Mouse (Mus musculus) spleen, postnatal 36 days (tissue): ENCODE results near the gene Srf.
"Not testable (repeated sequence)": the region's sequence is repeated elsewhere in the genome, so short reads cannot be mapped to it uniquely, and the experiment has no call there.

Source experiments
- DNase-seq, 2 experiments: peaks; one replicate each; pipeline ENCODE4 v3.0.0; 2022; ENCODE audit warnings: low spot score in 2 of 2, mixed read lengths in 1 of 2

Srf gene

GRCm38 (mm10) chr17:46555673-46556583, at the start of gene Srf:
Gene Srf (minus strand): TSS chr17:46556175.
- peak; percentile 97 to 98 for DNase-seq

- no peak for DNase-seq
Observed at GRCm38 (mm10) chr17:46605126-46605525, 49.2 kb upstream of the Srf start.

- no peak for DNase-seq
Observed at GRCm38 (mm10) chr17:46603229-46603628, 47.3 kb upstream of the Srf start.

DNA sequence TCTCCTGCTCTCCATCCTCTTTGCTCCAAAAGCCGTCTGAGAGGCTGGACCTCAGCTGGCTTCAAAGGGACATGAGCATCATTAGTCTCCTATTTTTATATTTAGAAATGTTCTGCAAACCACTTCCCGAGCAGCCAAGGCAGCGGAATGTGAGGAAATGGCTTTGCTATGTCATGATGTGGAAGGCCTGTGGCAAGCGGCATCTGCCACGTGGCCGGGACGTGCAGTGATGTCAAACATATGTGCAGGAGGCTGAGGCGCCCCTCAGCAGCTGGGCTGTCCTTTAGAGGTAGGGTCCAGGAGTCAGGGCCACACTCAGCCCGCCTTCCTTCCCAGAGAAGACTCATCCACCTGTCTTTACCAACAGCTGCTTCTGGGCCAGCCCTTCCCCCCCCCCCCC, 46.2 kb upstream of the Srf start:
- no peak for DNase-seq

- no peak for DNase-seq
Observed at GRCm38 (mm10) chr17:46600569-46600968, 44.6 kb upstream of the Srf start.

GRCm38 (mm10) chr17:46598963-46599362, 43.0 kb upstream of the Srf start:
- DNase-seq, result no peak

DNA sequence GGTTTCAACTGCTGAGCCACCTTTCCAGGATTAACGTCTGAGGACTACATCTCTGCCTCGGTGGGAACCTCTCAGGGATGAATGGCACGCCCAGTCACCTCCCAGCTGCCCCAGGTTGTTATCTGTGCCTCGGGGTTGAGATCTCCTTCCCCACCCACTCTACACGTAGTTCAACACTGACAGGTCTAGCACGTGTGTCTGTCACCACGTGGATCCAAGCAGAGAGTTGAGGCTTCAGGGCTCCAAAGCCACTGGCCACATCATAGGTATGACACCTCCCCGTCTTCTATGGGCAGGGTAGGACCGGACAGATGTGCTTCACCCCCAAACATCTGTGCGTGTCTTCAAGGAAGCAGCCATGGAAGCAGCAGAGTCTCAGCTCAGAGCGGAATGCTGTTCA, 42.0 kb upstream of the Srf start:
- no peak for DNase-seq

GRCm38 (mm10) chr17:46595336-46595735, 39.4 kb upstream of the Srf start:
- no peak for DNase-seq

DNA sequence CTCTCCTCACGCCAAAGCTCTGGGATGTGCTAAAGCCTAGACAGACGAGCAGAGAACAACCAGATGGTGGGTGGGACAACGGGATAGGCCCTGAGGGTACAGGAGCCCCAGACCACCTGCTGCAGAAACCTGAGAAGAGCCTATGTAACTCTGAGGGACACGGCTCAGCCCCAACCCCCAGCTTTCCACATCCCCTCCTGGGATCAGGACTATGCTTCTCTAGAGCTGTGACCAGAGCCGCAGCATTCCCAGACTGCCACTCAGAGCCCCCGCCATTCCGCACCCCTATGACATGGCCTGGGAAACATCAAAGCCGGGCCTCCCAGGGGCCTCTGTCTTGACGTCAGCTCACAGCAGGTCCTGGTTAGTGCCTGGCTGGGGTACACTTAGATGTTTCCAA, 38.6 kb upstream of the Srf start:
- DNase-seq, result no peak

DNA sequence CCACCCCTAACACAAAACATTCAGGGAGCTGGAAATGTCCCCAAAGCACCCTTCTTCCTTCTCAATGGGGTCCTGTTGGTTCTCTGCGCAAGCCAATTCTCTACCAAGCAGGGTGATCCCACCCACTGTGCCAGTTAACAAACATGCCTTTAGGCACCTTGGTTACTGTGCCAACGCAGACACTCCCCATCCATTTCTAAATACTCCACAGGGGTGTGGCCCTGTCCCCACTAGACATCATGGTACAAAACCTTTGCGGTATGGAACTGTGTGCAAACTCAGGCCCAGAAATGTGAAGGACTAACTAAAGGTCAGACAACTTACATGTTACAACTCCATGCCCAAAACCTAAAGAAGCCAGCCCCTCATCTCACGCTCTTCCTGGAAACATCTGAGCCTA, 37.1 kb upstream of the Srf start:
- no peak for DNase-seq

- DNase-seq, result no peak
Observed at GRCm38 (mm10) chr17:46591406-46591805, 35.4 kb upstream of the Srf start.

DNA sequence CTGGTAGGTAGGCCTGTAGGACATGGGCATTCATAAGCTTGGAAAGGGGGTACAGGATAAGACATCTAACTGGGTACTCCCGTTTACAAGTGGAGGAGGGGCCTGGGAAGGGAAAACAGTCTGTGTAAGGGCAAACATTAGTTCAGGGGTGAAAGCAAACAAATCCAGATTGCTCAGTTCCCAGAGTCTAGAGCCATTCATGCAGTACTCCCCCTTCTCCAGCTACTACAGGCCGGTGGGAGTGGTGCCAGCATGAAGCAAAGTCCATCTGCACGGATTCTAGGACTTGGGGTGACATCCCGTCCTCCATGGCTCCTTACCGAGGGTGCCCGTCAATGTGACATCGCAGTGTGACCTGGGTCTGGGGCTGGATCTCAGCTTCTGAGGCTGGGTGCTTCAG, 34.5 kb upstream of the Srf start:
- no peak for DNase-seq

DNA sequence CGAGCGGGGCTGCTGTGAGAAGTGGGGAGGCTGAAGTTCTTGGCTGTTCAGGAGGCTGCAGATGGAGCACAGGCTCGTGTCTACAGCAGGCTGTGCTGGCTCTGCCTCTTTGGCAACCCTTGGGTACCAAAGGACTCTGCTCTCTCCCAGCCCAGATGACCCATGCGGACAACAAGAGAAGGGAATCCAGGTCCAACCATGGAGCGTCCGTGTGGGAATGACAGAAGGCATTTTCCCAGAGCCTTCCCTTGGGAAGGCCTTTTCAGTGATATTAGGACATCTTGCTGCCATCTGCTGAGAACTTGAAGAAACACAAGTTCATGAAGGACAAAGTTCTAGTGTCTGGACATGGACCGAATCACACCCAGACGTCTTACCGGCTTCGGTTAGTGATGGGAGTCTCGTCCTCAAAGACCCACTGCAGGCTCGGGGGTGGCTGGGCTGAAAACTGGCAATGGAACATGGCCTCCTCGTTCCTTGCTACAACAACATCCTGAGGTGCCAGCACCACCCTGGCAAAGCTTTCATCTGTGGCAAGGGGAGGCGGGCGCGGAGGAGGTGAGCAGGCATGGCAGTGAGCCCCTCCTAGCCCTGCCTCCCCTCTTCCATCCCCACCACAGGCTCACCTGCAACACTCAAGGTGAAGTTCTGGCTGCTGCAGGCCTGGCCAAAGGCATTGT, 33.8 kb upstream of the Srf start:
- DNase-seq, result no peak

- no peak for DNase-seq
Observed at GRCm38 (mm10) chr17:46588913-46589312, 32.9 kb upstream of the Srf start.

- DNase-seq, result no peak
Observed at GRCm38 (mm10) chr17:46588173-46588572, 32.2 kb upstream of the Srf start.

DNA sequence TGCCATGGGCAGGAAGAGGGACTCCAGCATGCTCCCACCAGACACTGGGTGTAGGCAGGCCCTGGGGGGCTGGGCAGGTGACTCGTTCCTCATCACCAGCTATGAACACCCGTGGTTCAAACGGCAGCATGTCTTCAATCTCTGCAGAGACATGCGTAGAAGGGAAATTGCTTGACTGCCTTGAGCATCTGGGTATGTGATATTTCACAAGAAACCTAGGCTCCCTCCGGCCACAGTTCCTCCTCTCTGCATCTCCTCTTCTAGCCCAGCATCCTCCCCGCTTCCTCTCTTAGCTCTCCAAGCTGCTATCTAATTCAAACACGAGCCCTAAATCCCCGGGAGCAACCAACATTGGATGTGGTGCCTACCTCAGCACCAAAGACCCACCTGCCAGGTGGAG, 30.4 kb upstream of the Srf start:
- DNase-seq, result no peak

- DNase-seq, result no peak
Observed at GRCm38 (mm10) chr17:46578650-46579049, 22.7 kb upstream of the Srf start.

- DNase-seq, result no peak
Observed at GRCm38 (mm10) chr17:46576070-46576469, 20.1 kb upstream of the Srf start.

GRCm38 (mm10) chr17:46574535-46574934, 18.6 kb upstream of the Srf start:
- no peak for DNase-seq

- no peak for DNase-seq
Observed at GRCm38 (mm10) chr17:46571005-46571404, 15.0 kb upstream of the Srf start.

- no peak for DNase-seq
Observed at GRCm38 (mm10) chr17:46559146-46559545, 3.2 kb upstream of the Srf start.

- DNase-seq, result no peak
Observed at GRCm38 (mm10) chr17:46558151-46558550, 2.2 kb upstream of the Srf start.

DNA sequence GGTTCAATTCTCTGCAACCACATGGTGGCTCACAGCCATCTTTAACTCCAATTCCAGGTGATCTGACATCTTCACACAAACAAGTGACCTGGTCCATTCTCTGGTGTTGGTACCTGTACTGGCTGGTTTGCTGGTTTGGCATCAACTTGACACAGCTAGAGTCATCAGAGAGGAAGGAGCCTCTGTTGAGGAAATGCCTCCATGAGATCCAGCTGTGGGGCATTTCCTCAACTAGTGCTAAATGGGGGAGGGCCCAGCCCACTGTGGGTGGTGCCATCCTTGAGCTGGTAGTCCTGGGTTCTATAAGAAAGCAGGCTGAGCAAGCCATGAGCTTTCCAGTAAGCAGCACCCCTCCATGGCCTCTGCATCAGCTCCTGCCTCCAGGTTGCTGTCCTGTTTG, 1.3 kb upstream of the Srf start:
- DNase-seq, result not testable (repeated sequence)
